Mouse (Mus musculus) left cerebral cortex, adult 18-20 months (tissue): ENCODE data around the gene Creld2. TPM values are rescaled to one million over a fixed set of nuclear protein-coding genes. Genes with fewer than 3 reads are reported as not detected.
A peak's percentile ranks its signal among the peaks of the same experiment; 100 is the strongest.

Experiments
- DNase-seq, 2 experiments: peaks; one replicate each; pipeline ENCODE4 v3.0.0; 2021 to 2022; ENCODE audit warnings: low spot score in 2 of 2, mixed read lengths in 1 of 2
- total RNA-seq, 2 experiments: library from RNA; stranded (reverse); gene quantifications; 2 replicates each; pipeline ENCODE4 v1.2.3; 2021

The Creld2 gene
- total RNA-seq, 2 experiments from 2014 or later = 26.6 to 33.3 TPM

DNA sequence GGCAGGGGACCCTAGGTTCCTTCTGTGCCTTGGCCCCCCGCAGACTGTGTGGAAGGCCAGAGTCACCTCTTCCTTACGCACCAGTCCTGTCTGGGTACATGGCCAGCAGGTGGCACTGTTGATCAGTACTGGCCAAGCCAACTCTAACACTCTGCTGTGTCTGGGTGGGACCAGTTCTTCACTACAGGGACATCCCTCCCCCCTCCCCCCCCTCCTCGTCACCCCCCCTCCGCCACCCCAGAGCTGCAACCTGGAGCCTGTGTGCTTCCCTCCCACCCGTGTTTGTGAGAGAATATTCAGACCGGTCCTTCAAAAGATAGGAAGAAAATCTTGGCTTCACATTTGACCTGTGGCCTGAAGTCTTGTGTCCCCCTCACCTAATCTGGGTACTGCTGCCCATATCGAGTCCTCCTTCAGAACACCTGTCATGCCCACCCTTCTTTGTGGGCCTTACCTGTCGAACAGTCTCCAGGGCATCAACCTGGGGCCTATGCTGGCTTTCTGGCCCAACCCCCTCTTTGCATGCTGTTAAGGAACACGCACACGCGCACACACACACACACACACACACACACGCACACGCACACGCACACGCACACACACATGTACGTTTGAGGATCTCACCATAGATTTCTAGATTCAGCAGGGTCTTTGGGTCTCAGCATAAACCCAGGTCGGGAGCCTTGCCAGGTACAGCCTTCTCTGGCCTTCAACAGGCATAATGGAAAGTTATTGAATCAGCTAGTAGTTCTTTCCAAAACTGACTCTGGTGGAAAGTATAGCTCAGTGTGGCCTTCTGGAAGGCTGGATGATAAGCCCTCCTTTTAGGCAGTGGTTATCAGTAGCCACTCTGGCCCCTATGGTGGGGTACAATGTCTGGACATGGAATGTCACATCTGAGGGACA, 9.6 kb downstream of the Creld2 start:
- peak; percentile 89 to 95 for DNase-seq

DNA sequence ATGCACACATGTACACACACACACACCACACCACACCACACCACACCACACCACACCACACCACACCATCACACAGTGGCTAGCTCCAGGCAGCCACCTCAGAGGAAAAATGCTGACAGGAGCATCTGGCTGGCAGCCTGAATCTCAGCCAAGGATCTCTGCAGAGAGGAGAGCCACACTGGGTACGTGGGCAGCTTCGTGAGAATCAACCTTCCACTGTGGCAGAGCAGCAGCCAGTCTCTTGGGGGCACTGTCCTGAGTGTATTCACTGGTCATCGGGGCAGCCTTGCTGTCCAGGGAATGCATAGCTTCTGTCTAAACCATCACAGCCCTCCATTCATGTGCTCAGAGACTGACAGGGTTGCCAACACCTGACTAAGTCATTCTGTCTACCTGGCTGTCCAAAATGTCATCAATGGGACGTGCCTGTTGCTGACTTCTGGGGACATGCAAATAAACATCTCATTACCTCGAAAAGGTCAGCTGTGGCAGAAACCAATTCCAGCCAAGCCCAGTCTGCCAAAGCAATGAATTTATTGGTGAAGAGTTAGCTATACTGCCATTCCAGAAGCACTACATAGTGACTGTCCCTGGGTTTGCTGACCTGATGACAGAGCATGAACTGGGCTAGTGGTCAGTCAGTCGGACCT, 10.5 kb downstream of the Creld2 start:
- DNase-seq = peak; percentile 47 to 71

DNA sequence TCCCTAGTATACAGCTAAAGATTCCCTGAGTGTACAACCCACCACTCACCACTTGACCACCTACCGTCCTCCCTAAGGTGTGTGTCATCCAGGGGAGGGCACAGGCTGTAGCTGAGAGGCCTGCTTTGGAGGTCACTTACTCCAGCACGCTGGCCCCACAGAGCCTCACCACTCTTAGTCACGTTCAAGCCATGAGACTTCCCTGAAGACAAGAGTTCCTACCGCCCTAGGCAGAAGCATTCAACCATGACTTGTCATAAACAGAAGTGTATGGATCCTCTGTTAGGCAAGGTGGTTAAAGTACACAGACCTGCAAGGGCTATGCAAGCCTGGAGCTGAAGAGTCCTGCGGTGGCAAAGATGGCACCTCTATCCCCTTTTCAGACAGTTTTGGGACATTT, 11.2 kb downstream of the Creld2 start:
- no peak for DNase-seq

DNA sequence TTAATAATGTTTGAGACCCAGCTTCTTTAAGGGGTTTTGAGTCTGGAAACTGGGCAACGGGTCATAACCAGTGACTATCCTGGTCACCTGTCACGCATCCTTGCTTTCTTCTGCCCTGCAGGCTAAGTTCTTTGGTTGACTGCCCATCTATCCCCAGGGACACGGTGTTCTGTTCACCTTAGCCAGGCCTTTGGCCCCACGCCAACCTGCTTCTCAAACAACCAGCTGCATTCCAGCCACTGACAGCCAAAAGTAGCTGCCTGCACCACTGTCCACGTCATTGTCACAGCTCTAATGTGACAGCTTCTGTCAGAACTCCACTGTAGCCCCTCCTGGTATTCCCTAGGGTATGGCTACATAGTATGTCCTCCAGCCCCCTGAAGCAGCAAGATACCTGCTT, 12.0 kb downstream of the Creld2 start:
- DNase-seq = no peak

DNA sequence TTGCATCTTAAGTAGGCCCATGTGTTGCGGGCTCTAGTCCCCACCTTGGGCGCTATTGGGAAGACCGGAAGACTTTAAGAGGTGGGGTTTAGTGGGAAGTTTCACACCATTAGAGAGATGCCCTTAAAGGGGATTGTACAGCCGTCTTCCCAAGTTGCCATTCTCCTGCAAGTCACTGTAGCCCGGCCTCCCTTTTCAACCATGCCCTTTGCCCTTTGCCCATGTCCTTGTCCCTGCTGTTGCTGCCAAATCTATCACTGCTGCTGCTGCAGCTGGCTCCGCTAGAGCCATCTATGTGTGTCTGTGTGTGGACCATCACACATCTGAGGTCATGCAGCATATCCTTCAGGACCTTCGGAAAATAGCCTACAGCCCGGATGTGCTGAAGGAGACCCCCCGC, 13.1 kb downstream of the Creld2 start:
- DNase-seq = no peak

DNA sequence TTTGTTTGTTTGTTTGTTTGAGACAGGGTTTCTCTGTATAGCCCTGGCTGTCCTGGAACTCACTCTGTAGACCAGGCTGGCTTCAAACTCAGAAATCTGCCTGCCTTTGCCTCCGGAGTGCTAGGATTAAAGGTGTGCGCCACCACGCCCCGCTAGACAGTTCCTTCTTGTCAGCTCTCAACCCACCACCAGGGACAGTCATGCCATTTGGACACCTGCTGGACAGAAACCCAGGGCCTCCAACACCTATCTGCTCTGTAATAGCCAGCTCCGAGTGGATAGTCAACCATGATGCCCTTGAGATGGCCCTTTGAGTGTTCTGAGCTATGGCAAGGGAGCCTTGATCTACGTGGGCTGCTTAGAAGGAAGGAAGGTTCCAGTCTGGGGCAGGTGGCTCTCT, 16.6 kb downstream of the Creld2 start:
- no peak for DNase-seq

DNA sequence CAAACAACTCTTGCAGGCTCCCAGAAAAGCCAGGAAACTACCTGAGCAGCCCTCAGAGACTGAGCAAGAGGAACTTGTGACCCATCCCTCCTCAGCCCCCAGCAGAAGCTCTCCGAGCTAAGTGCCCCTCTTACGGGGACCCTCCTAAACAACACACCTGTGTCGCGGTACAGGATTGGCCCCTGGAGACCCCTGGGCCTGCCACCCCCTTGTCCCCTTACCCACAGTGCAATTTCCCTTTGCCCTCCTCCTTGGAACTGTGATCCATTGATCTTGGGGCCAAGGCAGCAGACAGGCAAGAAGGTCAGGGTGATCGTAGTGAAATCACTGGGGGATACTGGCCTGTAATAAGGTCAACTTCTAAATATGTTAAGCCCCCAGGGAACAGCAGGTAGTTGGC, 17.1 kb downstream of the Creld2 start:
- DNase-seq = no peak

DNA sequence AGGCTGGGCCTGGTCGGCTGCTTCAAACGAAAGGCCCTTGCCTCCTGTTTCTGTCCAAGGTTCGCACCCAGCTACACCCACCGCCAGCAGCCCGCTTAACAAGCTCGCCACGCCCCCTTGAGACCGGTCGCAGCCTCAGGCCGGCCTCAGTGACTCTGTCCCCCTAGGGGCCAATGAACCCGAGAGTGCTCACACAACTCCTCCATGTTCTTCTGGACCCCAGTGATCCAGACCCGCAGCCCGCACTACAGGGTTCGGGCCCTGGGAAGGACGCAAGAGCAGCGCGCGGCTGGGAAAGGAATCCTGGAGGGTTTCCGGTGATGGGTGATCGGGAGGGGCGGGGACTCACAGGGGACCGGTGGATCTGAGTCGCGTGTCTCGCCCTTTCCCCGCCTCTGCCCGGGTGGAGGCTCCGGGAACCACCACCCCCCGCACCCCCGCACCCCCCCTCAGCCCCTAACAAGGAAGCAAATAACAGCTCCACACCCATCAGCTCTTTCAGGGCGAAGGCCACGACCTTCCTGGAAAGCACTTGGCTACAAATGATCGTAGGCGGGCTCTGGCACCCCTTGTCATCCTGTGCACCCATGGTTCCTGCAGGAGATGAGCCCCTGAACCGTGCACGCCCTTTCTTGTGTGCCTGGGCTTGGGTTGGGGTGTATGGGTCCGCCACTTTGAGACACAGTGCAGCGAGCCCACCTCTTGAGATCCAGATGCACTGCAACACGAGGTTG, 17.9 kb downstream of the Creld2 start:
- DNase-seq = peak; percentile 43 to 56

DNA sequence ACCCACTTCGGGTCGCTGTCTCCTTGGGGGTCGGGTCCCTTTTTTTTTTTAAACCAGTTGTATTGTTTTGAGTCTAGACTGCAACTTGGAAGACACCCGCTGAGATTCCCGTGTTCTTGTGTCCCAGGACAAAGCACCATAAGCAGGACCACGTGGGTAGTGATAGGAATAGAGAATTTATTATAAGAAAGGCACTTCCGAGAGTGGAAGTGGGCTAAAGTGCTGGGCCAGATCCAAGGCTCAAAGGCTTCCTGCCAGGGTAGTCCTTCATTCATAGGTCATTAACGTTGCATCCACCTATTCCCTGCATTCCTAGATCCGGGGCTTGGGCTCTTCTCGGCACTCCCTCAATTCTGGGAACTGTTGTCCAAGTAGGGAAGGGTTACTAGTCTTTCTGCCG, 18.5 kb downstream of the Creld2 start:
- DNase-seq = no peak

DNA sequence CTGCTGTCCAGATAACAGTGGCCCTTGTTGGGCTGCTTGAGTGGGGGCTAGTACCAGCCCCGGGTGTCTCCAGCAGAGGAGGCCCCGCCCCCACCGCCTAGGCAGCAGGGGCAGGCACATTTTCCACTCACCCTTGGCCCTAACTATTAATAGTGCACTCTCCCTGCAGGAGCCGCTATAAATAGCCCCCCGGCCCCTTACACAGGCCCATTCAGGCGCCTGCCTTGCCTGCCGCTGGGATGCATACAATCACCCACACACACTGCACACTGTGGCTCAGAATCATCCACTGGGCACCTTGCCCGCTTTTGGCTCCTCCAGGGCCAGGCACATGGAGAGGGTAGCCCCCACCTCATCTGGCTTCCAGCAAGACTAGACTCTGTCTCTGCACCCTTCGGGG, 19.8 kb downstream of the Creld2 start:
- DNase-seq = peak; percentile 63 to 73

DNA sequence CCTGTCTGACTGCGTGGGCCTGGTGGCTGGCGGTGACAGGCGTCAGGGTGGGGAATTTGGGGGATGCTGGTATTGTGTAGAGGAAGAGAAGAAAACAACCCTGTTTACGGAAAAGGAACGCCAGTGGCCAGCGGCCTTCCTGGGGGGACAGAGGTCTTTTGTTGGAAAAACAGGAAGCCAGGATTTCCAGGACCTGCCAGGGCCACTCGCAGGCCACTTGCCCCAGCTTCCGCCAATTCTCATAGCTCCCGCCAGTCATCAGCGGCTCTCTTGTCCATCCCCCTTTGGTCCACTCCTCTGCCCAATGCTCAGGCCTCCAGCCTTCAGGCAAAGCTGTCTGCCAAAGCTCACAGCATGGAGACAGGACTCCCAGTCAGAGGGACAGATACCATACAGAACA, 20.7 kb downstream of the Creld2 start:
- DNase-seq = no peak

DNA sequence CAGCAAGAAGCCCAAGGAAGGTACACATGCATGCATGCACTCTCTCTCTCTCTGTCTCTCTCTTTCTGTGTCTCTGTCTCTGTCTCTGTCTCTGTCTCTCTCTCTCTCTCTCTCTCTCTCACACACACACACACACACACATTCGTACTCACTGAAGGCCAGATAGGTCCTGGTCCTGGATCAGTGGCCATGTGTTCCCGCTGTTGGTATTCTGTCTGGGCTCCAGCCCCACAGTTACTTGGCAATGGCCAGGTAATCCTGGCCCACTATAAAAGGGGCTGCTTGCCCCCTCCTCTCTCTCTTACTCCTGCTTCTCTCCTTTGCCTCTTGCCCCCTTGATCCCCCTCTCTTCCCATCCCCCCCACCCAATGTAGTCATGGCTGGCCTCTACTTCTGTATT, 21.7 kb downstream of the Creld2 start:
- no peak for DNase-seq

DNA sequence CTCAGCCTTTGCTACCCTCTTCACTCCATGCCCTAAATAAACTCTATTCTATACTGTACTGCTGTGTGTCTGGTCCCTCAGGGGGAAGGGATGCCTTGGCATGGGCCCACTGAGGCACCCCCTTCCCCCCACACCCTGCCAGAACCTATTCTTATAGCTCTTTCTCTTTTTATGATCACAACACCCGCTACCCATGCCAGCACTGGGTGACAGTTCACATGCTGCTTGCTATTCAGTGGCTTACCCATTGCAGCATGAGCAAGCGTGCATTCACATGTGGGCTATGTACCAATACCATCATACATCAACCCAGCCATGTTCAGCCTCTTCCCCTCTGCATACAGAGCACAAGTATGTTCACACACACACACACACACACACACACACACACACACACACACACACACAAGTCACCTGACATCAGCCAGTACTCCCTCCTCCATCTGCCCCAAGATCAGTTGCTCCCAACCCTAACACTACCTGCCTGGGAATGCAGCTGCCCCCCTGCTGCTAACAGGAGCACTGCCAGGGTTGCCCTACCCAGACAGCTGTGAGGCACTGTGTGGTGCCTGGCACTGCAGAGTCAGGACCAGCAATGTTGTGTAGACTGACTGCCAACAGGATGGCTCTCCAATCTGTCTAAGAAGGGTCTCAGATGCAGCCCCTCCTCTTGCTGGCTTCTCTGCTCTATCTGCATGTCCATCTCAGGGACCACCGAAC, 22.3 kb downstream of the Creld2 start:
- no peak for DNase-seq

DNA sequence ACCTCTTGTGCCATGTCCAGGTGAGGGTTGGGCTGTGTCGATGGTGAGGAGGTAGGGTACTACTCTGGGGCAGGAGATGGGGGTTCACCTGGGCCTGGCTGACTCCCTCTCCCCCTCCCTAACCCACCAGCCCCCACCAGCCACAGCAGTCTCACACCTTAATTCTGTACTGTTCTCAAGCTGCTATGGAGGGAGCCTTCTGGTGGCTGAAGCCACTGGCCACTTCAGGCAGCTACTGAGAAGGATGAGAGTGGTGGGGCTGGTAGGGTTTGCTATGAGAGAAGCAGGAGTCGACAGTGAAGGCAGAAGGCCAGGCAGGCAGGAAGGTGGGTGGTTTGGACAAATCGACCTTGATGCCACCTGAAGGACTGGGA, 22.8 kb downstream of the Creld2 start:
- no peak for DNase-seq

DNA sequence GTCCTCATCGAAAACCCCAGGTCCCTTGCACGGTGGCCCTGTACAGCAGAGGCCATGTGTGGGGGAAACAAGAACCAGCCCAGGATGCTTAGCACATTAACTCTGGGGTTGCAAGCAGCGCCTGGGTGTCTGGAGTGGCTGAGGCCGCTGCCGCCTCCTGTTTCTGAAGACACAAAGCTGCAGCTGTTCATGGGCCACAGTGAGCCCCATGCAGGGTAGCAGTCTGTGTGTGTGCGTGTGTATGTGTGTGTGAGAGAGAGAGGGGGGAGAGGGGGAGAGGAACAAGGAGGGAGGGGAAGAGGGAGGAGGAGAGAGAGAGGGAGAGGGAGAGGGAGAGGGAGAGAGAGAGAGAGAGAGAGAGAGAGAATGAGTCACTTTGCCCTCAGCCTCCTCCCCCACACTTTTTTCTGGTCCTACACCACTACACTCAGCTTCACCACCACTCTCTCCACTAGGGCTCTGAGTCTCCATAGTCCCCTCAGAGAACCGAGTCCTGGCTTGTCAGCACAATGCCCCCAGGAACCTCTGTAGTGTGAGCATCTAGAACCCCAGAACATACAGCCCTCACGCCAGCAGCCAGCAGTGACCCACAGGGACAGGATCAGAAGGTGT, 24.1 kb downstream of the Creld2 start:
- DNase-seq = peak; percentile 39 to 42

DNA sequence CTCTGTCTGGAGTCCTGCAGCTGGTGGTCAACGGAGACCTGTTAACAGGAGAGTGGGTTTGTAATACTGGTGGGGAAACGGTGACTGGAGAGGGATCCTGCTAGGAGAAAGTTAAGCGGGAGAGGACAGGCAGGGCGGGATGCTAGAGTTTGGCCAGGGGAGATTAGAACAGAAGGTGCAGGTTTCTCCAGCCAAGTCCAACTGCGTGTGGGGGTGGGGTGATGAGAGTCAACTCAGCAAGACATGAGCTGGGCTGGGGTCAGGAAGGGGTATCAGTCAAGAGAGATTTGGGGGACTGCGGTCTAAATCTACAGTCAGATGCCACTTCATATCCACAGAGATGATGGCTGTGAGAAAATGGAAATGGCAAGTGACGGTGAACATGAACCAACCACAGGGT, 25.5 kb downstream of the Creld2 start:
- no peak for DNase-seq

DNA sequence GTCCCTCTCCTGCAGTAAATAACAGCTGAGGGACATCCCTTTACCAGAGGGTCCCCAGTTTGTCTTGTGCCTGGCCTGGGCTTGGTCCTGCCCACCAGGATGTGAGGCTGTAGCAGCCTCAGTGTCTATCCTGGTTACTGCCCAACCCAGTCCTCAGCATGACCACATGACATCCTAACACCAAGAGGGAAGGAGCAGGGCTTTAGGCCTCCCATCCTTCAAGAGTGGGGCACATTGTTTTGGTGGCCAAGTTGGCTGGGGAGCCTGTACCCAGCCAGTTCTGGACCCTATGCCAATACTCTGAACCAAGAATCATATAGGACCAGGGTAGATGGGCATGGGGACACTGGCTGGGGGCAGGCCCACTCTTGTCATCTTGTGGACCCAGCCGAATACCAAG, 29.2 kb downstream of the Creld2 start:
- no peak for DNase-seq

DNA sequence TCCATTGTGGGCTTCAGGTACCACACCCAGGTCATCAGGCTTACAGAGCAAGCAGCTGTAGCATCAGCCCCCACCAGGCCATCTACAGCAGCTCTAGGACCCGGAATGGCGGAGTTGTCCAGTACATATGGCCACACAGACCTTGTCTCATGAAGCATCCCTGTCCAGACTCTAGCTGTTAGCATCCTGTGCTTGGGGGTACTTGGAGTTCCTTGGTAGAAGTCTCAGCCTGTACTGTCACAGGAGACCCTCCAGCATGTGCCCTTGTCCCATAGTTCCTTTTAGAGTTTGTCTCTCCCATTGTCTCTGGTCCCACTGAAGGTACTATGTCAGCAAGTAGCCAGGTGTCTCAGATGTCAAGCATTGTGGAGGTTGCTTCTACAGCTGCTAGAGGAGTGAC, 30.2 kb downstream of the Creld2 start:
- DNase-seq = no peak

DNA sequence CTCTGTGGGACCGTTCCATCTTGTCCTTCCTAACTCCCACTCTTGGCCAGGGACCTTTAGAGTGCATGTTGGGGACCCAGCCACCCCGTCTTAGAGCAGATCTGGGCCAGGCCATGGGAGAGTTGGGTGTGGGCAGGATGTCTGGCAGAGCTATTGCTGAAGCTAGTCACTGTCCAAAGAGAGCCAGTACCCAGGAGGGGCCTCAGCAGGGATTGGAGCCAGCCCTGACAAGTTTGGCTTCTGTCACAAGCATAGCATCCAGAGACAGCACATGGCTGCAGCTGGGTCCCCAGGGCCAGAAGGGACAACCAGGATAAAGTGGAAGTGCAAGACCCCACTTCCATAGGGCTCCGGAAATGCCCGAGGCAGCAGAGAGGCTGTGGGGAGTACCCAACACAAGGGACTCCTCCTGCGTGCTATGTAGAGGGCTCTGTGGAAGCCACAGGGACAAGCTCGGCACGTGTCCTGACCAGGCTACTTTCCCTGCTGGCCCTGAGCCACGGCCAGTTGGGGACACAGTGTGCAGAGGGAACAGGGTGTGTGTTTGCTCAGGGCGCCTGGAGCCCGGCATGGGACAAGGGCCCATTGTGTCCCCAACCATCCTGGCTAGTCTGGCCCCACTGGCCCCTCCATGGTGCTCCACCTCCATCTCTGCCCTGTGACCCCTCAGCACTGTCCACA, 30.8 kb downstream of the Creld2 start:
- peak; percentile 76 to 80 for DNase-seq

DNA sequence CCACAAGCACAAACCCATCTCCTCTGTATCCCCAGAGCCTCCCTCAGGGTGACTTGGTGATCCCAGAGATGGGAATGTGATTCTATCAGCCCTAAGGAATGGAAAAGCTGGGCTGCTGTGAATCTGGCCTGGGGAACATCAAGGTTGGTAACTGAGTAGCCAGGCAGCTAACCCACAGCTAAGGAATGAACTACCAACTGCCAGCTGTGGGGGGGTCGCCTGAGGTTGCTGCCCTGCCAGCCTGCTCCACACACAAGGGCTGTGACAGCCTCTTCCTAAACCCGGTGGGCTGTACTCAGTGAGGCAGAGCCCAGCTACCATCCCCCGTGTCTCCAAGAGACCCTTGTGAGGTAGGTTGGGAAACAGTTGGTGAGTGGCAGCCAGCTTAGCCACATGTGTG, 31.6 kb downstream of the Creld2 start:
- DNase-seq = no peak
